Mouse (Mus musculus) stomach, adult 2 months (tissue): Measurements from ENCODE around the gene Ccdc47. TPM values are rescaled to one million over a fixed set of nuclear protein-coding genes. Genes with fewer than 3 reads are reported as not detected.

Experiments used
- polyA plus RNA-seq: library from polyadenylated mRNA; depleted of rRNA; stranded (reverse); fragments of >200 nt; gene quantifications from 2 replicates; pipeline ENCODE4 v1.2.3, GENCODE M21; 2012; rRNA removed

Gene Ccdc47
- polyA plus RNA-seq = 1.7 and 3.5 TPM in 2 replicates

DNA sequence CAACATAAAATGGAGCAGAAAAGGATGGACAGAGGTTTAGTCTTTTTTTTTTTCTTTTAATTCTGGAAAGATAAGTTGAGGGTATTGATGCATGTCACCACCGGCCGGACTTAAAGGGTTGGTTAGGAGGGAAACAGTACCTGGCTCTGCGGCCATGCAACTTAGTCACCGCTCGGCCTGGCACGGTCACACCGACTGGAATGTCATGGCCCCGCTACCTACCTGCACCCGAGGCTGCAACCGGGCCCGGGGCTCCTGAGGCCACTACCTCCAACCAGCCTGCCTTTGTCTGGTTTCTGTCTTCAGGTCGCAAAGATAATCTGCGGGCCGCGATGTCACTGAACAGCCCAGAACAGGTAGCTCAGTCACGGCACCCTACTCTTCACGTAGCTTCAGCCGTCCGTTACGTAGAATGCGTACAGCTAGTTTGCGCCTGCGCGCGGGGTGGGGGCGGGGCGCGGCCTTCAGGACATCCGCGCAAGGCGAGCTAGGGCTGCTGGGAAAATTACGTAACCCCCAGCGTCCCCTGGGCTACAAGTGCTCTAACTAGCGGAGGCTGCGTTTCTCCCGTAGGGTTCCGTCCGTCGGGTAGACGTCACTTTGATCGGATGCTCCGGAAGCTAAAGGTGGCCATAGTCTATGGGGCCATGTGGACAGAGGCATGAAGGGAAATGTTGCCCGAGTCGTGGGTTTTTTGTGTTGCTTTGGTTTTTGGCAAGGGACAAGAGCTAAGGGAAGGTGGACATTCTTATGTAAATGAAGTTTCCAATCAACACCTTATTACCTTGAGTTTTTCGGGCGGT, at the start of gene Ccdc47:
Ccdc47 (minus strand) TSS at position 418 of the 803 bp plus-strand sequence.

DNA sequence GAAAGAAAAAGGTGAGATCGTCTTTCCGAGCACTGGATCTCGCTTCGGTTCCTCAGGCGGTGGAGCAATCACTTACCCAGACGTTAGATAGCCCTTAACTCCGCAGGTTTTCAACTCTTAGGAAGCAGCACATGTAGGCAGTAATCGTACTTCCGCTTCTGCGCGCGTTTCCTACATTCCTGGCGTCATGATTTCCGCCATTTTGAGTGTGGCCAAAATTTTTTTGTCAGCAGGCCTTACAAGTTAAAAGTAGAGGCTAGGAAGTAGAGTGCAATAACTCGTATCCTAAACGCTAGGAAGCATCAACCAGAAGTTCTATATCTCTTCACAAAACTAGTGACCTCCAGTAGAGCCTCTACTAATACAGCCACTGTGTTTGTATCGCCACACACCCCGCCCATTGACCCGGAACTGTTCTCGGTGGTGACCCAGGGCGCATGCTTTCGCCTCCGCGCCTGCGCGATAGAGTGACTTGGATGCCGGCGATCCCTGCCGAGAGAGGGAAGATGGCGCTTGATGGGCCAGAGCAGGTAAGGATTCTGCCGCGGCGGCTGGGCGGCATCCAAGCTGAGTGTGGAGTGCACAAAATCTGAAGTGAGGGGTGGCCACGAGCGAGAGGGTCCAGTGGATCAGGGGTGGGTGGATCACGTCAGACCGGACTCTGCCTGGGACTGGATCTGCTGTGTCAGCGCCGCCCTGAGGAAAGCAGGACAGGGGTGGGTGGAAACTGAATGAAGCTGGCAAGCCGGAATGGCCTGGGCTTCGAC, 39.7 kb upstream of the Ccdc47 start, which contains the start of the genes Ftsj3 and Psmc5:
Ftsj3 (minus strand) TSS at position 395 of the 767 bp plus-strand sequence.
Psmc5 (plus strand) TSS at position 470 of the 767 bp plus-strand sequence.

DNA sequence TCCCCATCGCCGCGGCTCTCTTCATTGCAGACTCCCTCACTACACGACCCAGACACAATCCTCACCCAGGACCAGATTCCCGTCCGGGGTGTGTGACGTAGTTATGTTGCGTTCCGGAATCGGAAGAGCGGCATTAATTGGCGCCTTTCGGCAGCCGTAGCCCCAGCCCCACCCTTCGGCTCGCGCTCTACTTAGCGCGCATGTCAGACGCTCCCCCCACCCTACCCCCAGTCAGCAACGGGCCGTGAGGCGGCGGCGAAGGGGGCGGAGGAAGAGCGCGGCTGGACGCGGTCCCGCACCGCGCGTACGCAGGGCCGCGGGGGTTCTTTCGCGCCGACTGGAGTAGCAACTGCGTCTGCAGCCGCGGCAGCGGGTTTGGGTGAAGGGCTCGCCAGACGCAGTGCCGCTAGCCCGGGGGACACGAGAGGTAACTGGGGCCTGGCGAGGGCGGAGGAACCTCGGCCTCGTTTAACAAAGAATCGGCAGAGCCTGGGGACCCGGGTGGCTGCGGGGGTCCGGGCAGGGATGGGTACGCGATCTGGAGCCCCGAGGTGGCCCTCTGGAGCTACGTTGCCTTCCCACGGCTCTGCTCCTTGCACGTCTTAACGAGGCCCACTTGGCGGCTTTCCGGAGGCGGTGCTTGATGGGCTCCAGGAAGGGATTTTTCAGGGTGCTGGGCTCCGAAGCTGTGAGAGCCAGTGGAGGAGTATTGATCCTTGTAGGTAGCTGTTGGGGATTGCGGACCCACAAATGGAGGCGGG, 766 bp upstream of the Ccdc47 start, which contains the start of gene Ddx42:
Ddx42 (plus strand) TSS at position 197 of the 761 bp plus-strand sequence.

DNA sequence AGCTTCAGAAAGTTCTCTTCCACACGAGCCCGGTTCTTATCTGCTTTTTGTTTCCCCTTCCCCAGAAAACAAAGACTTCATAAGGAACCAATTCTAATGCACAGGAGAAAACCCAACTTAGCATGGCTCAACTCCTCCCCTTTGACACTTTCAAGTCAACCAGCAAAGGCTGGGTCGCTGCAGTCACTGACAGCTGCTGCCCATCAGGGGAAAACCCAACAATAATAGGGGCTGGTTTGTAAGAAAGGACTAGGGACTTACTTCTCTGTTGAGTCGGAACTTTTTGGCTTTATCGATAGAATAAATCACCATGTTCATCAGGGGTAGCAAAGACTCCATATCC, 14.1 kb downstream of the Ccdc47 start, which contains the start of gene Strada:
Strada (minus strand) TSS at position 46 of the 343 bp plus-strand sequence.

DNA sequence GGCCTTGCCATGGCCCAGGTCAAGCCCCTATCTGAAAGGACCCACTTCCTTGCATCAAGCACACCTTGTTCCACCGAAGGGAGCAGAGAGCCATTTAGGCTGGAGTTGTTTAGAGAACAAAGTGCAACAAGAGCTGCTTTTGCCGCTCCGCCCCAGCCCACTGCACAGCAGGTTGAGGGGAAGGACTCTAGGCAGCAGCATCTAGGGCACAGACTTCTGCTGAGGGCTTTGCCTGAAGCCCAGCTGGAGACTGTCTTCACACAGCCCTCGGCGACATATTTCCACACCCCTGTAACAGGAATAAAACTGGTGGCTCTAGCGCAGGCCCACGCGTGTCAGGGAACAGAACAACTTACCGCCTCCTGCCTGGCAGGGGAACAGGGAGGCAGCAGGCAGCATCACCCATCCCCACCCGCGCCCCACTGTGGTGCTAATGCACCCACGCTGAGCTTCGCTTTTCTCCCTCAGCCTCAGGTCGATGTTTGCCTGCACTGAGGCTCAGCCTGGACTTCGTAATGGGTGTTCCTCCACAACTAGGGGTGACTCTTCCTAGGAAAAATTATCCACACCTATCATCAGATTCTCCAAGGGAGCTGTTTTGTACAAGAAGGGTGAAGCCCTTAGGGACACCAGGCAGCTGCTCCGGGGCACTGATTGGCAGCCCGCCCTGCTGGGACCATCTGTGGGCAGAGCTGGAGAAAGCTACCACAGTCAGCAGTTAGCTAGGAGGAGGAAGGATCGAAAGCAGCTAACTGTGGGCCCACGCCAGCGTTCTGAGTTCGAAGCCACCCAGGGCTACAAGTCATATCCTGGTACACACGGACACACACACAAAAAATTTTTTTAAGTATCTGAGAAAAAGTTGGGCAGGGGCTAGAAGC, 55.1 kb downstream of the Ccdc47 start, which contains the start of the genes Gm10840 and Limd2:
Gm10840 (plus strand) TSS at position 10 of the 881 bp plus-strand sequence.
Limd2 (minus strand) TSS at position 20 of the 881 bp plus-strand sequence.

Other genes with a start within 250 kb of the Ccdc47 start
- 13.9 and 18.2 TPM in 2 replicates for gene Ace, start 248.4 kb downstream of the Ccdc47 start, polyA plus RNA-seq
- gene Ace3, start 221.7 kb downstream of the Ccdc47 start, polyA plus RNA-seq = not detected in 2 replicates
- 0.65 and 1.2 TPM in 2 replicates for gene Kcnh6, start 208.2 kb downstream of the Ccdc47 start, polyA plus RNA-seq
- 14.8 and 35.7 TPM in 2 replicates for gene Dcaf7, start 179.5 kb downstream of the Ccdc47 start, polyA plus RNA-seq
- gene Taco1, start 150.3 kb downstream of the Ccdc47 start, polyA plus RNA-seq = 5.4 and 5.7 TPM in 2 replicates
- 6.8 and 9.2 TPM in 2 replicates for gene Map3k3, start 131.7 kb downstream of the Ccdc47 start, polyA plus RNA-seq
- gene Gm10840, start 55.5 kb downstream of the Ccdc47 start, polyA plus RNA-seq = not detected in 2 replicates
- 7.9 and 9.8 TPM in 2 replicates for gene Limd2, start 55.5 kb downstream of the Ccdc47 start, polyA plus RNA-seq
- gene Strada, start 14.2 kb downstream of the Ccdc47 start, polyA plus RNA-seq = 7.9 and 8.4 TPM in 2 replicates
- 1.8 and 2.2 TPM in 2 replicates for gene Ddx42, start 582 bp upstream of the Ccdc47 start, polyA plus RNA-seq
- 4.1 and 4.7 TPM in 2 replicates for gene Ftsj3, start 39.7 kb upstream of the Ccdc47 start, polyA plus RNA-seq
- 6.4 and 7.8 TPM in 2 replicates for gene Psmc5, start 39.8 kb upstream of the Ccdc47 start, polyA plus RNA-seq
- 47.4 and 51.9 TPM in 2 replicates for gene Smarcd2, start 56.6 kb upstream of the Ccdc47 start, polyA plus RNA-seq
- 0.02 TPM in 1 of 2 replicates, not detected in the other for gene Tcam1, start 60.3 kb upstream of the Ccdc47 start, polyA plus RNA-seq
- not detected in 2 replicates for gene Gh, start 85.5 kb upstream of the Ccdc47 start, polyA plus RNA-seq
- gene Cd79b, start 98.4 kb upstream of the Ccdc47 start, polyA plus RNA-seq = 0.47 and 1.0 TPM in 2 replicates
- 0.47 and 0.59 TPM in 2 replicates for gene Scn4a, start 136.9 kb upstream of the Ccdc47 start, polyA plus RNA-seq
- gene Prr29, start 149.1 kb upstream of the Ccdc47 start, polyA plus RNA-seq = 0.49 and 0.58 TPM in 2 replicates
- gene Icam2, start 171.7 kb upstream of the Ccdc47 start, polyA plus RNA-seq = 7.3 TPM in 2 replicates